ENCODE assay signal across 27 mouse cellular contexts in the genomic region with DNA sequence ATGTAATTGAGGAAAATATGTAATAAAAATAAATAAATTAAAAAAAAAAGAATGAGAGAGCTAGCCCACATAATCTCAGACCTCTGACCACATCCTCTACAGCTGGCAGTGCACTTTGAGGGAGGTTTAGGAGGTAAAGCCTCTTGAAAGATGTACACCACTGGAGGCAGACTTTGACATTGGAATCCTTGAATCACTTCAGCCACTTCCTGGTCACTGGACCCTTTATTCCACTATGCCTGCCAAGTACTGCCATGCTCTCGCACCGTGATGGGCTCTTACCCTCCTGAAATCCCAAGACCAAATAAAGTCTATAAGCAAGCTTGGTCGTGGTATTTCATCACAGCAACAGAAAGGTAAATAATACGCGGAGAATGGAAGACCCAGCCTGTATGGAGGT. TPM values are rescaled to one million over a fixed set of nuclear protein-coding genes. Genes with fewer than 3 reads are reported as not detected.
DNase-seq lines count a peak whose midpoint lies in the region; ATAC-seq and TF ChIP-seq lines count a peak whose summit lies in the region.
"Had no signal": no experiment of that assay in that cellular context is flagged by ENCODE, and none has a peak within 500 bp of the region (broad histone marks: within the 10 kb centered on the region; RNA-seq: fewer than 3 reads in every experiment).

No protein-coding gene starts in this region.

- no peak for TF ChIP-seq CTCF in kidney, adult 2 months (conservative IDR thresholded peaks at IDR 0.05; ENCODE audit: insufficient read depth, insufficient read length, low read depth, low read length)
- TF ChIP-seq CTCF in lung, adult 2 months (IDR thresholded peaks at IDR 0.05; ENCODE audit: insufficient read depth, low read length) = no peak

- H3K4me1 ChIP-seq in kidney, adult 2 months (ENCODE audit: control insufficient read depth, insufficient read depth, low read length) = peaks cover 5% of the 10 kb centered on the region; the same call in 1 of the 2 replicates
- no peaks in the 10 kb centered on the region for H3K4me1 ChIP-seq in lung, adult 2 months (ENCODE audit: control insufficient read depth, insufficient read depth, low read length)
- H3K4me1 ChIP-seq: embryonic facial prominence, embryonic 13.5 days; embryonic facial prominence, embryonic 15.5 days had no signal

- no peak for TF ChIP-seq POLR2A in kidney, adult 2 months (IDR thresholded peaks at IDR 0.05; ENCODE audit: low read depth, low read length)
- TF ChIP-seq POLR2A in lung, adult 2 months (IDR thresholded peaks at IDR 0.05; ENCODE audit: borderline replicate concordance, extremely low read depth, low read depth, low read length) = no peak

- H3K27me3 ChIP-seq in kidney, adult 2 months (replicated peaks; ENCODE audit: control insufficient read depth, insufficient read depth, low read length) = no peaks in the 10 kb centered on the region
- H3K27me3 ChIP-seq: CH12.LX; embryonic facial prominence, embryonic 13.5 days; embryonic facial prominence, embryonic 15.5 days; forebrain, embryonic 13.5 days; forebrain, embryonic 15.5 days had no signal

- intact Hi-C loops in left cerebral cortex, postnatal 10 days (cut with DNase I) = no loop called here

- no peak overlapping the region for H3K27ac ChIP-seq in kidney, adult 2 months (ENCODE audit: insufficient read depth, low read depth, low read length)
- H3K27ac ChIP-seq: embryonic facial prominence, embryonic 13.5 days; embryonic facial prominence, embryonic 15.5 days; forebrain, embryonic 13.5 days; forebrain, embryonic 15.5 days had no signal

- DNase-seq in kidney, adult 2 months = peak; percentile 57
- no peak for DNase-seq in kidney, adult 18-20 months
- peak; percentile 64 for DNase-seq in 416B (ENCODE audit: low read depth)
- DNase-seq in ES-CJ7 (ENCODE audit: low read depth, low spot score) = peak; percentile 13
- DNase-seq in lung, adult 2 months = no peak
- DNase-seq in left cerebral cortex, postnatal 10 days (ENCODE audit: extremely low spot score in 1 of 2, low spot score in 2 of 2) = no peak
- DNase-seq: adrenal gland, adult 2 months; adrenal gland, postnatal 10 days; adrenal gland, postnatal 25 days; B cell, adult 2 months; cerebellum, adult 11 months; cerebellum, adult 18-20 months; cerebellum, adult 8-10 months; cerebellum, adult 9-11 months; cerebellum, postnatal 14 days; cerebellum, postnatal 36 days; embryo, embryonic 11 days; forebrain, postnatal 0 days had no signal

- WGBS in kidney, adult 2 months = 88% methylated on average over 5 of the region's 5 CpGs
- 74% methylated on average over 5 of the region's 5 CpGs for WGBS in lung, adult 2 months

- H3K36me3 ChIP-seq in kidney, adult 2 months (ENCODE audit: control insufficient read depth, insufficient read depth, low read length) = no peaks in the 10 kb centered on the region
- H3K36me3 ChIP-seq: embryonic facial prominence, embryonic 13.5 days; embryonic facial prominence, embryonic 15.5 days; forebrain, embryonic 15.5 days had no signal

- H3K4me3 ChIP-seq in kidney, adult 2 months (ENCODE audit: insufficient read depth, low read depth, low read length) = no peak overlapping the region
- no peak overlapping the region for H3K4me3 ChIP-seq in lung, adult 2 months (replicated peaks; ENCODE audit: extremely low read depth, low read depth, low read length)
- H3K4me3 ChIP-seq: embryonic facial prominence, embryonic 13.5 days; embryonic facial prominence, embryonic 15.5 days; erythroblast, embryonic 14.5 days; forebrain, embryonic 13.5 days; forebrain, embryonic 15.5 days had no signal

- ATAC-seq in activated CD4-positive, CD25-positive, alpha-beta regulatory T cell, adult 4 months = peak; percentile 36
- no peak for ATAC-seq in erythroid progenitor cell, adult 5-6 weeks (replicated peaks; ENCODE audit: low FRiP score, poor library complexity, severe bottlenecking)
- ATAC-seq: CD4-positive, CD25-positive, alpha-beta regulatory T cell, adult 4 months; forebrain, embryonic 13.5 days; forebrain, embryonic 15.5 days; forebrain, postnatal 0 days had no signal

RNA-seq across cellular contexts. Expression of gene Arid1b, which starts 25.3 kb away (rescaled TPM):
- polyA plus RNA-seq in kidney, adult 2 months (2012; rRNA removed) = 20.6 and 22.0 TPM in 2 replicates
- polyA plus RNA-seq in activated CD4-positive, CD25-positive, alpha-beta regulatory T cell, adult 4 months (2017; shearing (Covaris generic)) = 10 to 100 TPM in 1 of 2 experiments, 1 to 10 TPM in 1; 9.6 to 12.1 TPM
- polyA plus RNA-seq in lung, adult 2 months (2012; rRNA removed) = 60.1 and 60.4 TPM in 2 replicates
- 10 to 100 TPM; 77.4 to 83.3 TPM for total RNA-seq in left cerebral cortex, postnatal 10 days (2021)
- total RNA-seq in erythroid progenitor cell, adult 5-6 weeks (2015; ENCODE audit: low replicate concordance) = 10.1 and 17.2 TPM in 2 replicates
- total RNA-seq in erythroid progenitor cell, adult 5-6 weeks (2017; ENCODE audit: low replicate concordance) = 7.2 and 13.3 TPM in 2 replicates

Comparison
In these comparisons a context has a peak if more than half of its experiments do, and no peak if none do; other contexts are left out.
1. DNase-seq: peak in kidney, adult 2 months (single experiment), 416B (single experiment) and ES-CJ7 (single experiment); none in kidney, adult 18-20 months (single experiment), lung, adult 2 months (single experiment) and left cerebral cortex, postnatal 10 days (0 of 2).